Mouse (Mus musculus): Measurements from ENCODE around the gene Eml3. TPM values are rescaled to one million over a fixed set of nuclear protein-coding genes. Genes with fewer than 3 reads are reported as not detected.
"Not testable (repeated sequence)": the region's sequence is repeated elsewhere in the genome, so short reads cannot be mapped to it uniquely, and the experiment has no call there.

Gene Eml3
- total RNA-seq (2014; fragmentation: Nextera tagmentation) (26.1 and 30.2 TPM in 2 replicates), total RNA-seq (2017) (27.4 and 31.3 TPM in 2 replicates)

GRCm38 (mm10) chr19:8929224-8930088, at the start of gene Eml3, which contains the start of gene Rom1:
Eml3 (plus strand) TSS chr19:8929552.
Rom1 (minus strand) TSS chr19:8929356.
- peak; percentile 87 for ATAC-seq (replicated peaks; ENCODE audit: poor library complexity, severe bottlenecking)

DNA sequence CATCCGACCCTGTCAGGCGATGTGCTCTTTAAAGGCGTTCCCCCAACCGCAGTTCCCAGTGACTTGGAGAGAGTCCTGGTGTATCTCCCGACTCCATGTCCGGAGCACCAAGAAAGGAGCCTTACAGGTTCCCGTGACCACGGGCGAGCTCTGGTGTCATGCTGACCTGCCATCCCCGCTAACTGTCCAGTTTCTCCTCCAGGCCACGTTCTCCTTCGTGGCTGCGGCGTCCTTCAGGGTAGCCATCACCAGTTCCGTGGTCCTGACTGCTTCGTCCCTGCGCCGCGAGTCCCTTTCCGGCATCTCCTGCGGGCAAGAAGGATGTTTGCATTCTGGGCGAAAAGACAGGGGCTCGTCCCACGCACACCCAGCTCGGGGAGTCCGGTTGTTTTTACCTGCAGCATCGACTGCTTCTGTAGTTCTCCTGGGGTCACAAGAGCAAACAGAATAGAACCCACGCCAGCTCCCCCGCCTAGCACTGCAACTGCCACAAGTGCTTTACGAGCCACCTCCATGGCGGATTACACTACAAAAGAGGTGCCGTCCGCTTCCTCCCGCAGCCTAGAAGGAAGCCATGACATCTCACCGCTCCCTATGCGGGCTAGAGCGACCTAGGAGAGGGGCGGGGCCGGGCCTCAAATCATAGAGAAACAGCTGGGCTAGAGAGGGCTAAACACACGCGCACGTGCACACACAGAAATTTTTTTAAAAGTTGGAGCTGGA, 48.9 kb upstream of the Eml3 start, which contains the start of gene Uqcc3:
Uqcc3 (minus strand) TSS at position 613 of the 723 bp plus-strand sequence.
- peak; percentile 94 for ATAC-seq (replicated peaks; ENCODE audit: poor library complexity, severe bottlenecking)

- peak; percentile 6; the same call in 1 of the 2 replicates for ATAC-seq (replicated peaks; ENCODE audit: poor library complexity, severe bottlenecking)
These were observed 48.3 kb upstream of the Eml3 start for GRCm38 (mm10) chr19:8881034-8881392.

DNA sequence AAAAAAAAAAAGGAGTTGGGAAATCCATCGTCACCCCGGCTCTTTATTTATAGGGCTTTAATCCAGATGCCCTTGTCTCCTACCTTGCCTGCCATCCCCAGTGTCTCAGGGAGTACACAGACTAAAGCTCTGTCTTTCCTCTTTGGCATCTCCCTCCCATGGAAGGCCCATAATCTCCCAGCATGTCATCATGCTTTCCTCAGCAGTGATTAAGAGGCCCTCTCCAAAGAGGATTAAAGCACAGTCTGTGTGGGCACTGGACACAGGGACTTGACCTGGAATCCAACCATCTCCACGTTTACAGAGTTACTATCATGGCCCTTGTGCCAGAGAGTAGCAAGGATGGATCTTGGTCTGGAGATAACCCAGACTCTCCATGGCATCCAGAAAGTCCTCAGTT, 45.7 kb upstream of the Eml3 start, which contains the start of the genes Lbhd1 and Gm49403:
Lbhd1 (plus strand) TSS at position 117 of the 400 bp plus-strand sequence.
Gm49403 (plus strand) TSS at position 315 of the 400 bp plus-strand sequence.
- ATAC-seq (replicated peaks; ENCODE audit: poor library complexity, severe bottlenecking) = no peak

DNA sequence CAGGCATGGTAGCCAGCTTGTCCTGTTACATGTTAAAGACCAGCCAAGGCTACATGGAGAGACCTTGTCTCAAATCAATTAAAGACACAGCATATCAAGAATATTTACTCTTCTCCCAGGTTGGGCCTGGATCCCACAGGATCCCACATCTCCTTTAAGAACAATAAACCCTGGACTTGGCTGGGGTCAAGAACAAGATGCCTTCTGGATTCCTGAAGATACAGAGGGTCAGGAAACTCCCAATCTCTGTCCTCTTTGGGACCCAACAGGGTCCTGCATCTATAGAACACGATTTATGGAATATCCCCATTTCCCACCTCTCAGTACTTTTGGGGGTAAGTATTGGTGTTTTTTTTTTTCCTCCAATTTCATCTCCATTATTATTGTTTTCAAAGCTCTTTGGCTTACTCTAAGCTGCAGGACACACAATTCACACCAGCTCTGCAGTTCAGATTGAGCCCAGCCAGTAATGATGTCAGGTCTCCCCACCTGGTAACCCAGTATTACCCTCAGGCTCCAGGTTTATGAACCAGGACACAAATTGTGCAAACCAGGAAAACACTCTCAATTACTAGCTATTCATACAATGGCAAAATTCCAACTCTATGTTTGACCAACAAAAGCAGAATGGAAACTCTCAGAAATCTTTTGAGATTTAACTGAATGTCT, 42.3 kb upstream of the Eml3 start:
- ATAC-seq (replicated peaks; ENCODE audit: poor library complexity, severe bottlenecking) = no peak

DNA sequence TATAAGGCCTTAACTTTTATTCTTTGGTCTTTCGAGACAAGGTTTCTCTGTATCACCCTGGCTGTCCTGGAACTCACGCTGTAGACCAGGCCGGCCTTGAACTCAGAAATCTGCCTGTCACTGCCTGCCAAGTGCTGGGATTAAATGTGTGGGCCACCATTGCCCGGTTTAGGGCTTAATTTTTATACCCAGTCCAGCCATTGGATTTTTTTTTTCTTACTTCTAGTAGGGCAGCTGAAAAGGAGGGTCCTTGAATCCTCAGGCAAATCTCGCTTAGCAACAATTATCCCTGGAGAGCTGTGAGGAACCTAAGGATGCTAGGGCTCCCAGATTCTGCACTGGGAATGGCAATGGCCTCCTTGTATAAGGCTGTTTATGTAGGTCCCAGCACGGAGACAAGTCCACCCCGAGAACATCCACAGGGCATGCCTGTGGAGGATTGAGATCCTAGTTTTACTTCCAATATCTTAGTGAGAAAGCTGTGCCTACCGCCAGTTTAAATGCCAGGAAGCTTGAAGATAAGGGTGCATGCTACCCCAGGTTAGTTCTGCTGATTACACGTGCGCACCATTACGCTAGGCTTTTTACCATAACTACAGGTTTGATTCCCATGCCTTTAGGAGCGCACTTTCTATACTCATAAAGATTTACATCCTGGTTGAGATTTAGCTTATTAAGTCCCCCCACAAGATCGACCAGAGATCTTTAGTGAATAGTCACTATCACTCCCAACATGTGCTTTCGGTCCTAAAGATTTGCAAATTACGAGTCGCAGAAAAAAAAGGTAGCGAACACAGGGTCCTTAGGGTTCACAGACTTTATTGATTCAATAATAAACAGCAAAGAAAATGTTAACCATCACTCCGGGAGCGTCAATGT, 41.5 kb upstream of the Eml3 start:
- ATAC-seq (replicated peaks; ENCODE audit: poor library complexity, severe bottlenecking) = no peak

GRCm38 (mm10) chr19:8888511-8889385, 40.6 kb upstream of the Eml3 start, which contains the start of the genes 1810009A15Rik and Gm49416:
1810009A15Rik (plus strand) TSS chr19:8888853.
Gm49416 (plus strand) TSS chr19:8888926.
- peak; percentile 87 for ATAC-seq (replicated peaks; ENCODE audit: poor library complexity, severe bottlenecking)

DNA sequence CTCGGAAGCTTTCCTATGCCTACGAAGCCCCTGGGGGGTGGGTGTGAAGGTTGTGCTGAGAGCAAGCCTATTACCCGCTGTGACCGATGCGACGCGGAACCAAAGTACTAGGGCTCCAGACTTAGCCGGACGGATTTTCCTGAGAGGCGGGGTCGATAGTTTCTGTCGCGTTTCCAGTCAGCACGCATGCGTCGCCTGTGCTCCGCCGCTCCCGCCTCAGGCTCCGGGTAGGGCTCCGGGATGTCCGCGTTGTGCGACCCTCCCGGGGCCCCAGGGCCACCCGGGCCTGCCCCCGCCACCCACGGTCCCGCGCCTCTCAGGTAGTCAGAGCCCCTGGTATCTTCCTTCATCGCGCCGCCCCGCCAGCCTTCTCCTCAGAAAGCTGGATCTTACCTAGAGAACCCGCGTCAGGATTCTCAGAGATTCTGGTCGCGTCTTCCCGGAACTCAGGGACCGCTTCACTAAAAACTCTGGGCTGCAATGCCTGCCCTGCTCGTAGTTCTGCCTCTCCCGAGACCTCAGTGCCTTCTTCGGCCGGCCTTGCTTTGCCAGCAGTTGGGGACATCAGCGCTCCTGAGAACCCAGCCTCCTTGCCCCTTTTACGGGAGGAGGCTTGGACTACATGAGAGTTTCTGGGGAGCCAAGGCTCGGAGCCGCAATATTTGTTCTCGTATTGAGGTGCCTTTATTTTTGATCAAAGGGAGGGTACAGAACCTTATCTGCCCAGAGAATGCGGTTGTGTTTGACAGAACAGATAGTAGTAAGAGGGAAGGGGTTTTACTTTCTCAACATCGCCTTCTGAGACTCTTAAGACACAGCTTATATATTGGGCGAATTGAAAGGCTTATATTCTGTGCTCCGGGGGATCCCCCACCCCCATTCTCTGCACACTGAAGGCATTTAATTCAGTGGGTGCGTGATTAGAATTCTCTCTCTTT, 36.3 kb upstream of the Eml3 start, which contains the start of gene Ints5:
Ints5 (plus strand) TSS at position 177 of the 938 bp plus-strand sequence.
- ATAC-seq (replicated peaks; ENCODE audit: poor library complexity, severe bottlenecking) = peak; percentile 67

DNA sequence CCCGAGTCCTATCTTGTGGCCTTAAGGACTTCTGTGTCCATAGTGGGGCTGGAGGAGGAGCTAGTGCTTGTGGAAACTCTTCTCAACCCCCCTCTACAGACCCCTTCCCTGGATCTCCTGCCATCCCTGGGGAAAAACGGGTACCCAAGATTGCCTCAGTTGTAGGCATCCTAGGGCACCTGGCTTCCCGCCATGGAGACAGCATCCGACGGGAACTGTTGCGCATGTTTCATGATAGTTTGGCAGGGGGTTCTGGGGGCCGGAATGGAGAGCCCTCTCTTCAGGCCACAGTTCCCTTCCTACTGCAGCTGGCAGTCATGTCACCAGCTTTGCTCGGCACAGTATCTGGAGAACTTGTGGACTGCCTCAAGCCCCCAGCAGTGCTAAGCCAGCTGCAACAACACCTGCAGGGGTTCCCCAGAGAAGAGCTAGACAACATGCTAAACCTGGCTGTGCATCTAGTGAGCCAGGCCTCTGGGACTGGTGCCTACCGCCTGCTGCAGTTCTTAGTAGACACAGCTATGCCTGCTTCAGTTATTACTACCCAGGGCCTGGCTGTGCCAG, 33.9 kb upstream of the Eml3 start:
- ATAC-seq (replicated peaks; ENCODE audit: poor library complexity, severe bottlenecking) = no peak

GRCm38 (mm10) chr19:8896231-8896630, 33.1 kb upstream of the Eml3 start:
- not testable (repeated sequence) for ATAC-seq (replicated peaks; ENCODE audit: poor library complexity, severe bottlenecking)

GRCm38 (mm10) chr19:8897211-8897864, 32.0 kb upstream of the Eml3 start:
- ATAC-seq (replicated peaks; ENCODE audit: poor library complexity, severe bottlenecking) = not testable (repeated sequence)

DNA sequence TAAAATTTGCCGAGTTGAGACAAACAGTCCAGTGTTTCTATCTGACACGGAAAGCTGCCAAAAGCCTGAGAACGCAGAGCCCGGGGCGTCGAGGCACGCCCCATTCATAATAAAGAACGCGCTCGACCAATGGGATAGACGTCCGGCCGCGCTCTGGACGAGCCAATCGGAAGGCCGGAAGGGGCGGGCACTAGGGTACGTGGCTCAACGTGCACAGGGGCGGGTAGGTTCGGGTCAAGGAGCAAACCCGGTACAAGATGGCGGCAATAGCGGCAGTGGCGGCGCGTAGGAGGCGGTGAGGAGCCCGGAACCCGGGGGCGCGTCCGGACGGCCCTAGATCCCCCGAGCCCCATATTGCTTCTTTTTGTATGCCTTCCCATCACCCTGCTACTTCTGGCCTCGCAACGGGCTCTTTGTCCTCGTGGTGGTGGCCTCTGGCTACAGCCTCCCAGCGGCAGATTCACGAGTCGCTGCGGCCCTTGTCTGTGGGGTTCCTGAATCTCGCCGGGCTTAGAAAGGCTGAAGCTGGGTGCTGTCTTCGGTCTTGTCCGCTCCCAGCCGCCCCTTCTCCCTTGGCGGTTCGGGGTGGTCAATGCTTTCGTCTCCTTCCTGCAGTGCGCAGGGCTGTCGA, 31.4 kb upstream of the Eml3 start, which contains the start of gene Ganab:
Ganab (plus strand) TSS at position 207 of the 631 bp plus-strand sequence.
- ATAC-seq (replicated peaks; ENCODE audit: poor library complexity, severe bottlenecking) = peak; percentile 96

- ATAC-seq (replicated peaks; ENCODE audit: poor library complexity, severe bottlenecking) = no peak
These were observed 30.8 kb upstream of the Eml3 start for GRCm38 (mm10) chr19:8898576-8898975.

GRCm38 (mm10) chr19:8899079-8899478, 30.3 kb upstream of the Eml3 start:
- ATAC-seq (replicated peaks; ENCODE audit: poor library complexity, severe bottlenecking) = no peak

DNA sequence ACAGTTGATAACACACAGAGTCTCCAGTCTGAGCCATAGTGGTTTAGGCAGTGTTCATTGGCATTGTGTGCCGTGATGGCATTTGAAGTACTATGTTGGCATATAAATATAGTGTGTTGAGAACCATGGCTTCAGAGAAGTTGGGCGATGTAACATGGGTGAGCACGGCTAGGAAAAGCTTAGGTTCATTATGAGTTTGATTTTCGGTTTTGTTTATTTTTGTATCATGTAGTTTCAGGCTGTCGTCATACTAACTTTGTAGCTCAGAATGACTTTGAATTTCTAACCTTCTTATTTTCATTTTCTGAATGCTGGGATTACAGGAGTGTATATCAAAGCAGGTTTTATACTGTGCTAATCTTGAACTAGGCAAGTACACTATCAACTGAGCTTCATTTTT, 25.9 kb upstream of the Eml3 start:
- no peak for ATAC-seq (replicated peaks; ENCODE audit: poor library complexity, severe bottlenecking)

- ATAC-seq (replicated peaks; ENCODE audit: poor library complexity, severe bottlenecking) = no peak
These were observed 20.8 kb upstream of the Eml3 start for GRCm38 (mm10) chr19:8908531-8908930.

Measured in granulocyte monocyte progenitor cell, adult 5-6 weeks (primary cell).